Mouse (Mus musculus) natural killer cell, adult 2 months (primary cell): Measurements from ENCODE around the gene Arfgef3.
"Not testable (repeated sequence)": the region's sequence is repeated elsewhere in the genome, so short reads cannot be mapped to it uniquely, and the experiment has no call there.

Source experiments
- DNase-seq, 2 experiments: peaks; one replicate each; pipeline ENCODE4 v3.0.0; 2022; ENCODE audit warnings: low spot score in 2 of 2

Arfgef3 gene

DNA sequence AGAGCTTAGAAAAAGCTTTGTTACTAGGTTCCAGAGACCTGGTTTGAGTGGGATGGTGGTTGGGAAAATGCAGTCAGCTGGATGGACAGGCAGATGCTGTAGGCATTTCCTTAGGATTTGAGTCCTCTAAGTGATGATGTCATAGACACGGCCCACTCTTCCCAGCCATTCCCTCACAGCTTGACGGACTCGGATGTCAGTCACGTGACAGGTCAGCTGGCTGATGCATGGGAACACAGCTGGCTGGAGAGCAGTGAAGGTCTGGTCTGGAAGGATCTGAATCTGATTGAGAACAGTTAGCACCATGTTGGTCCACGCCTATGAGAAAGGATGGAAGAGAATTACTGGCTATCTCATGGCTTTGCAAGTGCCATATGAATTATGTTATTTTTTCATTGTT, 154.3 kb downstream of the Arfgef3 start:
- no peak for DNase-seq

DNA sequence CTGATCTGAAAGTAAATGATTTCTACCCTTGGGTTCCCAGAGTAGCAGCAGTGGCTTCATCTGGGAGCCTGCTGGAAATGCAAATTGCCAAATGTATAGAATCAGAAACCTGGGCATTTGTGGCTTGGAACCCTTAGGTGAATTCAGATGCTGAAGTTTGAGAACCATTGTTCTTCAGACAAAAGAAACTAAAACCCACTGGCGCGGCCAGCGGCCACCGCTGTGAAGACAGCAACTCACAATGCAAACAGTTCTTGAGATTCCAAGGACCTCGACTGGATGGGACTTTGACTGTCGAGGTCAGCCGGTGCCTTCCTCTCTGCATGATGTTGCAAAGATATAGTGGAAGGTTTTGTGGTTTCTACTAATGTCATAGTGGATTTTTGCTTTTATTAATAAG, 159.6 kb downstream of the Arfgef3 start:
- DNase-seq: no peak

DNA sequence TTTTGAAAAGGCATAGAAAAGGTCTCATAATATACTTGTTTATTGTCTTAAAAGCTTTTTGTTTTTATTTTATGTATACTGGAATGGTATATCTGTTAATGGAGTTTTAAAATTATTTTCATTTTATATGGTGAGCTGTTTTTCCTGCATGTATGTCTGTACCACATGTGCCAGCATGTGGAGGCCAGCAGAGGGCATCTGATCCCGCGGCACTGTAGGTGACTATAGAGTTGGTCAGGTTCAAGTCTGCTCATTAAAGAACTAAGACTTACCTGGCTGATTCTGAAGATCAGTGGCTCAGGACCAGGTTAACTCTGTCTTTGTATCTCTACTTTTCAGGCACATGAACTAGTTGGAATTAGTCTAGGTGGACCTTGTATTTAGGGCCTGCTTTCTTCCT, 171.2 kb downstream of the Arfgef3 start:
- DNase-seq: no peak

DNA sequence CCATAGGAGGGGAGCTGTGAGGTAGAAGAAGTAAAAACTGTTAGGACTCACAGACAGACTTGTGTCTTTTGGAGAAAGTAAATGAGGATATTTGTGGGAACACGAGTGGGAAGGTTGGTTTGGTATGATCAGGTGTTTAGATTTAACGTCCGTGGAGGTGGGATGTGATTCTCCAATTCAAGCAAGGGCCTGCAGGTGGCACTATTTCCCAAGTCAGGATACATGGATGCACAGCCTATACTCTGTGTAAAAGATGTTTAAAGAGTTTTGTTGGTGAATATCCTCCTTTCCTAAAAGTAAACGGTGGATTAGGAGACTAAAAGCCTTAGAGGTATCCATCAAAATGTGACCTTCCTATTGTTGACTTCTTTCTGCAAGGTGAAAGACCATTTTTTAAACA, 180.8 kb downstream of the Arfgef3 start:
- DNase-seq: peak in 1 of 2 experiments; percentile 1

DNA sequence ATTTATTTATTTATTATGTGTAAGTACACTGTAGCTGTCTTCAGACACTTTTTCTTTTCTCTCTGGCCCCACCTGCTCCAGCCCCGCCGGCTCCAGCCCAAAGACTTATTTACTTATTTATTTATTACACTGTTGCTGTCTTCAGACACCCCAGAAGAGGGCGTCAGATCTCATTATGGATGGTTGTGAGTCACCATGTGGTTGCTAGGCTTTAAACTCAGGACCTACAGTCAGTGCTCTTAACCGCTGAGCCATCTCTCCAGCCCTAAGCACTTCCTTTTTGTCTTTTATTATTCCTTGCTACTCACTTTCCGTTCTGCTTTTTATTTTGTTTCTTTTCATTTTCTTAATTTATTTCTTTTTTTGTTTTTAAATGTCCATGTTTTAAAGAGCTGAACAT, 182.3 kb downstream of the Arfgef3 start:
- DNase-seq: no peak

DNA sequence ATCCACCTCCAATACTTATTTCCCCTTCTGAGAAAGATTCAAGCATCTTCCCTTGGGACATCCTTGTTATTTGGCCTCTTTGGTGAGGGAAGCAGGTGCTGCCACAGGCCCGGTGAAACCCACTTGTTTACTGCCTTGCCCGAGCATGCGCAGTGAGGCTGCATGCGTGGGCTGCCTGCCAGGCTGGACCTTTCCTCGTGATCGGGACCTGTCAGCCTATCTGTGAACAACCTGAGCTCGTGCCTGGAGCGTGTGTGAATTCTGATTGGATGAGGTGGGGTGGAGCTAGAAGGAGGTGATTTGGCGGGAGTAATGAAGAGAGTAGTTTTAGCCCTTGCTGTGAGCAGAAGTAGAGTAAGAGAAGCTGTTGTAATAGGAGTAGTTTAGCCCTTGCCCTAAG, 184.7 kb downstream of the Arfgef3 start:
- DNase-seq: not testable (repeated sequence)

DNA sequence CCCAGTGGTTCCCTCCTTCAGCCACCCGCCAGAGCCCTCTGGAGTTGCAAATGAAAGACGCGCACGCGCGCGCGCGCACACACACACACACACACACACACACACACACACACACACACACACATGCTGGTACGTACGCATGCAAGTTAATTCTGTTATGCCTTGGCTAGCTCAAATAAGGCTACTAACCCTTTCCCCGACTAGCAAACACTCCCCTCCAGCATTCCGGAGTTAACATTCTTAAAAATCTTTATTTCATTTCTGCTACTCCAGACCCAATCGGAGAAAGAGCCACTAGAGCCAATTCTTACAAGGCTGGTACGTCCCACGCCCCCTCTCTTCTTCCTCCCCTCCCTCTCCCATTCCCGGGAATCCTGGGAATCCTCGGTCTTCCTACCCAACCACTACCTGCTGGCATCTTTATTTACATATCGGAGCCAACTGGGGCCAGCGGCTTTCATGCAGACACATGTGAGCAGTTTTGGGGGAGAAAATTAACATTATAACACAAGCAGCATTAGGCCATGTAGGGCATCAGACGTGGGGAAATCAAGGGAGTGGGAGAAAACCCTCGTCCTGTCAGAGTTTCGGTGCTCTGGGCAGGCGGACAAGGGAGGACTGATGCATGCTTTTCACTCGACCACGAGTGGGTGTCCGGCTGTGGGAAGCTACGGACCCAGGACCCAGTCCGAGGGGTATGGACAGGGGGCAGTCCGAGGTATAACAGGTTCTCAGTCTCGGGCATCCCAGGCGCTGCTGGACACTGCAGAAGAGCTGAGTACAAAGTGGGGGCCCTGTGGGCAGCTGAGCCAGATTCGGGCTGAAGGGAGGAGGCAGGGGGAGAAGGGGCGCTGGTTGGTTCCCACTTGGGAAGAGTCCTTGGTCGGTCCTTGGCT, 194.2 kb downstream of the Arfgef3 start:
- DNase-seq: no peak

DNA sequence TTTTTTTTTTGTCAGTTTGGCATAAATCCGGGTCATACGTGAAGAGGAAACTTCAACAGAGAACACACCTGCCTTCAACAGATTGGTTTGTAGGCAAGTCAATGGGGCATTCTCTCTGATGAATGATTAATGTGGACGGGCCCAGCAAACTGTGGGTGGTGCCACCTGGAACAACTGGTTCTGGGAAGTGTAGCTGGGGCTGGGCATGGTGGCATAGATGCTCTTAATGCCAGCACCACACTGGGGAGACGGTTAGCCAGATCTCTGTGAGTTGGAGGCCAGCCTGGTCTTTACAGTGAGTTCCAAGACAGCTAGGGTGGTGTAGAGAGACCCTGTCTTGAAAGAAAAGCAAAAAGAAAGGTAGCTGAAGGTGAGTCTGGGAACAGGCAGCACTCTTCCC, 196.4 kb downstream of the Arfgef3 start:
- no peak for DNase-seq

DNA sequence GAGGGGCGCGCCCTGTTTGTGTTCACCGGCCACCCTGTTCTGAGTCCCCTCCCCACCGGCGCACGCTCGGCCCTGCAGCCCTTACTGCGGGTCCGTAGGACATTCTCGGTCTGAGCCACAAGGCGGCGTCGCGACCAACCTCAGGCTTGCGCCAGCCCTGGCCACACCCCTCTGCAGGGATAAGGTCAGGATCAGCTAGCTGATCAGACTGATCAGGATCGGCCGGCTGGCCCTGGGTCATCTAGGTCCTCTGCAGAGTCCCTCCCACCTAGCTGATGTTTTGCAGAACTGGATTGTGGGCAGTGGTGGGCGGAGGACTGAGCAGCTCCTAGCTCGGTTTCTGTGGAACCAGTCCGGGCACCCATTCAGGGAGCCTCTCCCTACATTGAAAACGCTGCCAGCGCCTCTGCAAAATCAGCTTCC, 197.9 kb downstream of the Arfgef3 start, which contains the start of gene Hebp2:
Hebp2 (minus strand) TSS at position 264 of the 423 bp plus-strand sequence.
- no peak for DNase-seq

DNA sequence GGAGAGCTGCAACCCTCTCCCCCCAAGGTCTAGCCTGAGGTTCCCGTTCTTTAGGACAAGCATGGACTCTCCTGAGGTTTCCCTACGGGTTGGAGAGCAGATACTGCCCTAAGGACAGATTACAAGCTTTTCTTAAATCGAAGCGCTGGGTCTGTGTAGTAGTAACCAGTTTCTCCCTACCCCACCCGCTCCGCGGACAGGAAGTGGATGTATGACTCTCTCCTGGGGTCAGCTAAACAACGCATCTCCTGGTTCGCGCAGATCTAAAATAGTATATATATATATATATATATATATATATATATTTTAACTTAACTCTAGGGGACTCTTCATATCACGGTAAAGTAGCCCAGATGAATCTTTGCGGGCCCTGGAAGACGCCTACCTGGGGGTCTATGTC, 198.4 kb downstream of the Arfgef3 start:
- no peak for DNase-seq

DNA sequence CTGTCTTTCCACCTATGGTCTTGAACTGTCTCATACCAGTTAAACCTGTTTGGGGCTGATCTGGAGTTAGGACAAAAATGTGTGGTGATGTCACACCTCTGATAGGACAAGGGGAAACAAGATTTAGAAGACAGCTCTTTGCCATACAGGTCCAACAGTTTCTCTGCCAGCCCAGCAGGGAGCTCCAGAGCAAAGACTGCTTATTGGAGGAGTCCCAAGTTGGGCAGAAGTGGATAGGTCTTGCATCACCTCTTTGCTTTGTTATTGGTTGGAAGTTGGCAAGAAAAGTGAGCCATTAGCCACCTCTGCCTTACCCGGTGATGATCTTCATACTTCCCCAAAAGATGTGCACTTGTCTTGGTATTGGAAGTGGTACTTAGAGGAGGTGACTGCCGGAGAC, 206.9 kb downstream of the Arfgef3 start:
- DNase-seq: no peak

DNA sequence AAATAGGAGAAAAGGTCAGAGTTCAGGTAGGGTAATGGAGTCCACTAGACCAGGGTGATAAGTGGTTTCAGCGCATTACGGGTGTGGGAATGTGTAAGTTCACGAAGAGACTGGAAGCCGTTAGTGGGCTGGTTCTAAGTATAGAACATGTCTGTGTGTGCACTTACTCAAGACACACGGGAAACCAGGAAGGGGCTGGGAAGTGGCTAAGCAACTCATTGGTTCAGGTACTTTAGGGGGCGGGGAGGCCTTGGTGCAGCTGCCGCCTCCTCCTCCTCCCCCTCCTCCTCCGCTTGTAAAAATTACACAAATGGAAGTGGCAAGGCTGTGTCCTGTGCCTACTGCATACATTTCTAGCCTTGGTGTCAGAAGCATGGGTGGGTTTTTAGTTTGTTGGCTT, 211.5 kb downstream of the Arfgef3 start:
- no peak for DNase-seq
